Mouse (Mus musculus): ENCODE data around the gene Snx9. TPM values are rescaled to one million over a fixed set of nuclear protein-coding genes. Genes with fewer than 3 reads are reported as not detected.

Gene Snx9
- total and polyA plus RNA-seq, 2 experiments from 2014 or later: 5.6 to 8.7 TPM

GRCm38 (mm10) chr17:5822541-5822940 is 18.6 kb upstream of the Snx9 start:
- H3K4me3 ChIP-seq (ENCODE audit: low read depth, low read length): no peak overlapping the region
- DNase-seq (no peak), ATAC-seq (no peak)
- H3K4me2 ChIP-seq (ENCODE audit: low read depth): no peak overlapping the region
- no peak overlapping the region for H3K27ac ChIP-seq (ENCODE audit: low read depth, low read length)
- no peaks in the 10 kb centered on the region for H3K9me3 ChIP-seq (ENCODE audit: low read length)
- no peaks in the 10 kb centered on the region for H3K27me3 ChIP-seq (ENCODE audit: insufficient read depth, low read length)
- H3K4me1 ChIP-seq (ENCODE audit: insufficient read depth): no peaks in the 10 kb centered on the region
- no peak for TF ChIP-seq CTCF (IDR thresholded peaks at IDR 0.05; ENCODE audit: low read depth)
- no peak overlapping the region for H3K9ac ChIP-seq
- 74% methylated on average over 2 of the region's 2 CpGs for WGBS
- H3K36me3 ChIP-seq (ENCODE audit: insufficient read depth): no peaks in the 10 kb centered on the region

GRCm38 (mm10) chr17:5823032-5823431 is 18.1 kb upstream of the Snx9 start:
- H3K27ac ChIP-seq (ENCODE audit: low read depth, low read length): no peak overlapping the region
- ATAC-seq (no peak), DNase-seq (no peak)
- H3K9ac ChIP-seq: no peak overlapping the region
- no peak overlapping the region for H3K4me2 ChIP-seq (ENCODE audit: low read depth)
- H3K36me3 ChIP-seq (ENCODE audit: insufficient read depth): no peaks in the 10 kb centered on the region
- H3K9me3 ChIP-seq (ENCODE audit: low read length): no peaks in the 10 kb centered on the region
- no peak for TF ChIP-seq CTCF (IDR thresholded peaks at IDR 0.05; ENCODE audit: low read depth)
- H3K27me3 ChIP-seq (ENCODE audit: insufficient read depth, low read length): no peaks in the 10 kb centered on the region
- 87% methylated on average over 11 of the region's 11 CpGs for WGBS
- H3K4me3 ChIP-seq (ENCODE audit: low read depth, low read length): no peak overlapping the region
- H3K4me1 ChIP-seq (ENCODE audit: insufficient read depth): 0 out of 2 replicates have a peak, but pooled peaks cover under 1% of the 10 kb centered on the region

GRCm38 (mm10) chr17:5827836-5828582 is 13.1 kb upstream of the Snx9 start:
- no peaks in the 10 kb centered on the region for H3K9me3 ChIP-seq (ENCODE audit: low read length)
- ATAC-seq (peak; percentile 43; the same call in 1 of the 2 replicates), DNase-seq (peak; percentile 33)
- 0 out of 2 replicates have a peak, but pooled peaks cover 3% of the 10 kb centered on the region for H3K4me1 ChIP-seq (ENCODE audit: insufficient read depth)
- 4% methylated on average over 14 of the region's 15 CpGs for WGBS
- peak overlapping the region; percentile 37; the same call in 1 of the 2 replicates for H3K9ac ChIP-seq
- H3K4me3 ChIP-seq (ENCODE audit: low read depth, low read length): peak overlapping the region; percentile 13; the same call in 1 of the 2 replicates
- H3K27ac ChIP-seq (ENCODE audit: low read depth, low read length): no peak overlapping the region
- H3K36me3 ChIP-seq (ENCODE audit: insufficient read depth): no peaks in the 10 kb centered on the region
- no peak for TF ChIP-seq CTCF (IDR thresholded peaks at IDR 0.05; ENCODE audit: low read depth)
- peak overlapping the region; percentile 37 for H3K4me2 ChIP-seq (ENCODE audit: low read depth)
- no peaks in the 10 kb centered on the region for H3K27me3 ChIP-seq (ENCODE audit: insufficient read depth, low read length)

DNA sequence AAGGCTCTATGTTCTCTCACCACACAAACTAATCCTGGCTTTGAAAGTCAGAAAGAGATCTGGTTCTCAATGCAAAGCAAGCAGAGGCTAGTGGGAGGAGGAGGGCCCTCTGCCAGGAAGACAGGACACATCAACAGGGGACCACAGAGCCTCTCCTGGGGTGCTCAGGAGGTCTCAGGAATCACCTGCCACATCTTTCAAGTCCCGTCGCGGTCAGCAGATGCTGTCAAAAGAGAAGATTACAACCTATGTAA is 12.6 kb upstream of the Snx9 start:
- Histone ChIP-seq H3K27ac (ENCODE audit: low read depth, low read length) (no peak overlapping the region), H3K4me2 (ENCODE audit: low read depth) (peak overlapping the region; percentile 37), H3K9ac (no peak overlapping the region), H3K4me1 (ENCODE audit: insufficient read depth) (0 out of 2 replicates have a peak, but pooled peaks cover 3% of the 10 kb centered on the region), H3K27me3 (ENCODE audit: insufficient read depth, low read length) (no peaks in the 10 kb centered on the region), H3K36me3 (ENCODE audit: insufficient read depth) (no peaks in the 10 kb centered on the region), H3K9me3 (ENCODE audit: low read length) (no peaks in the 10 kb centered on the region), H3K4me3 (ENCODE audit: low read depth, low read length) (0 out of 2 replicates have a peak overlapping the region, but pooled peaks have one; percentile 13)
- 11% methylated on average over 3 of the region's 3 CpGs for WGBS
- no peak for DNase-seq
- no peak for TF ChIP-seq CTCF (IDR thresholded peaks at IDR 0.05; ENCODE audit: low read depth)
- peak; percentile 43; the same call in 1 of the 2 replicates for ATAC-seq

DNA sequence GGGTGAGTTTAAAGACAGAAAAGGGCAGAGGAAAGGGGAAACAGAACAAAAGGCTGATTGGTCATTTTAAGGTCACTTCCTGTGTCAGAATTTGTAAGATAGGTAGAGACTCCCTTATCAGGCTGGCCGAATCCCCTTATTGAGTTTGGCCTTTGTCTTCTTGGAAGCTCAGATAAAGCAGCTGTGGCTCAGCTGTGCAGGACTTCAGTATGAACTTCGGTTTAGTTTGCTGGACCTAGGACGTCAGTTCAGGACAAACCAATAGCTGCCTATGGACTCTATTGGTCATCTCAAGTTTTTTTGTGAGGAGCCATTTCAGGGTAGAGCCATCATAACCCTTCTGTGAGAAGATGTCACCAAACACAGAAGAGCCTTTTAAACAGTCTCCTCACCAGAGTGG is 12.2 kb upstream of the Snx9 start:
- Histone ChIP-seq H3K27me3 (ENCODE audit: insufficient read depth, low read length) (no peaks in the 10 kb centered on the region), H3K27ac (ENCODE audit: low read depth, low read length) (no peak overlapping the region), H3K9ac (no peak overlapping the region), H3K4me1 (ENCODE audit: insufficient read depth) (0 out of 2 replicates have a peak, but pooled peaks cover 3% of the 10 kb centered on the region), H3K4me3 (ENCODE audit: low read depth, low read length) (no peak overlapping the region), H3K9me3 (ENCODE audit: low read length) (no peaks in the 10 kb centered on the region), H3K36me3 (ENCODE audit: insufficient read depth) (no peaks in the 10 kb centered on the region), H3K4me2 (ENCODE audit: low read depth) (no peak overlapping the region)
- ATAC-seq (no peak), DNase-seq (no peak)
- TF ChIP-seq CTCF (IDR thresholded peaks at IDR 0.05; ENCODE audit: low read depth): no peak
- 46% methylated on average over 3 of the region's 3 CpGs for WGBS

GRCm38 (mm10) chr17:5829930-5830329 is 11.2 kb upstream of the Snx9 start:
- ATAC-seq (no peak), DNase-seq (no peak)
- Histone ChIP-seq H3K9ac (no peak overlapping the region), H3K4me1 (ENCODE audit: insufficient read depth) (0 out of 2 replicates have a peak, but pooled peaks cover 3% of the 10 kb centered on the region), H3K27ac (ENCODE audit: low read depth, low read length) (no peak overlapping the region), H3K27me3 (ENCODE audit: insufficient read depth, low read length) (no peaks in the 10 kb centered on the region), H3K4me2 (ENCODE audit: low read depth) (no peak overlapping the region), H3K9me3 (ENCODE audit: low read length) (no peaks in the 10 kb centered on the region), H3K4me3 (ENCODE audit: low read depth, low read length) (no peak overlapping the region), H3K36me3 (ENCODE audit: insufficient read depth) (no peaks in the 10 kb centered on the region)
- 77% methylated on average over 3 of the region's 3 CpGs for WGBS
- no peak for TF ChIP-seq CTCF (IDR thresholded peaks at IDR 0.05; ENCODE audit: low read depth)

DNA sequence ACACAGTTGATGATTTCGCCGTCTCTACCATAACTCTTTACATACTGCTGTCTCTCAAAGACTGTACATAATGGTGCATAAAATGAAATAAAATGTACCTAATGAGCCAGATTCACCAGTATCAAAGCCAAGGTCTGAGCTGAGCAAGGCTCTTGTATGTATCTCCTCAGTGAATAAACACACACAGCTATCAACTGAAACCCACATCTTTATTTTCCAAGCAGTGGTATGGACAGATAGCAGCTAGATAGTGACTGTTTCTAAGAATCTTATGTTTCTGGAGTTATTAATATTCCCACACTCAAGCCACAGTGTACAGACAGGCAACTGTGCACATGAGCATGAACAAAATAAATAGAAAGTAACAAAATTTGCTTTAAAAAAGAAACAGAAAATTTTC is 10.7 kb upstream of the Snx9 start:
- Histone ChIP-seq H3K4me3 (ENCODE audit: low read depth, low read length) (no peak overlapping the region), H3K27me3 (ENCODE audit: insufficient read depth, low read length) (no peaks in the 10 kb centered on the region), H3K4me1 (ENCODE audit: insufficient read depth) (0 out of 2 replicates have a peak, but pooled peaks cover 3% of the 10 kb centered on the region), H3K9me3 (ENCODE audit: low read length) (no peaks in the 10 kb centered on the region), H3K4me2 (ENCODE audit: low read depth) (no peak overlapping the region), H3K36me3 (ENCODE audit: insufficient read depth) (no peaks in the 10 kb centered on the region), H3K27ac (ENCODE audit: low read depth, low read length) (no peak overlapping the region), H3K9ac (no peak overlapping the region)
- WGBS: 78% methylated on average over 2 of the region's 2 CpGs
- TF ChIP-seq CTCF (IDR thresholded peaks at IDR 0.05; ENCODE audit: low read depth): no peak
- ATAC-seq (no peak), DNase-seq (no peak)

Data from forebrain, postnatal 0 days (tissue).